Mouse (Mus musculus): ENCODE data around the gene Limk2. TPM values are rescaled to one million over a fixed set of nuclear protein-coding genes. Genes with fewer than 3 reads are reported as not detected.
A peak's percentile ranks its signal among the peaks of the same experiment; 100 is the strongest.

Gene Limk2
- polyA plus RNA-seq, 1 experiment from 2014 or later = 134 TPM

GRCm38 (mm10) chr11:3386941-3387368, 22.0 kb downstream of the Limk2 start:
- WGBS = 27% methylated on average over 4 of the region's 4 CpGs

GRCm38 (mm10) chr11:3382602-3383594, 26.1 kb downstream of the Limk2 start:
- Histone ChIP-seq H3K36me3 (0 out of 2 replicates have a peak, but pooled peaks cover 5% of the 10 kb centered on the region), H3K27me3 (no peaks in the 10 kb centered on the region), H3K9me3 (no peaks in the 10 kb centered on the region), H3K4me3 (replicated peaks) (no peak overlapping the region), H3K27ac (no peak overlapping the region), H3K4me1 (replicated peaks) (no peaks in the 10 kb centered on the region), H3K9ac (replicated peaks) (no peak overlapping the region), H3K4me2 (replicated peaks) (no peak overlapping the region)
- ATAC-seq = no peak
- 79% methylated on average over 5 of the region's 5 CpGs for WGBS

More at GRCm38 (mm10) chr11:3386941-3387368, 22.0 kb downstream of the Limk2 start:
- Histone ChIP-seq H3K9ac (replicated peaks) (no peak overlapping the region), H3K4me1 (replicated peaks) (no peaks in the 10 kb centered on the region), H3K27ac (no peak overlapping the region), H3K36me3 (peaks cover 10% of the 10 kb centered on the region; the same call in 1 of the 2 replicates), H3K4me2 (replicated peaks) (no peak overlapping the region), H3K9me3 (no peaks in the 10 kb centered on the region), H3K4me3 (replicated peaks) (no peak overlapping the region), H3K27me3 (no peaks in the 10 kb centered on the region)
- ATAC-seq = peak; percentile 83

GRCm38 (mm10) chr11:3381148-3381814, 27.7 kb downstream of the Limk2 start:
- no peaks in the 10 kb centered on the region for H3K27me3 ChIP-seq
- H3K9ac ChIP-seq (replicated peaks) = no peak overlapping the region
- no peaks in the 10 kb centered on the region for H3K4me1 ChIP-seq (replicated peaks)
- H3K36me3 ChIP-seq = 0 out of 2 replicates have a peak, but pooled peaks cover 5% of the 10 kb centered on the region
- H3K27ac ChIP-seq = no peak overlapping the region
- H3K4me2 ChIP-seq (replicated peaks) = no peak overlapping the region
- WGBS = 97% methylated on average over 6 of the region's 6 CpGs
- no peaks in the 10 kb centered on the region for H3K9me3 ChIP-seq
- no peak for ATAC-seq
- no peak overlapping the region for H3K4me3 ChIP-seq (replicated peaks)

GRCm38 (mm10) chr11:3379427-3379826, 29.6 kb downstream of the Limk2 start:
- no peak for ATAC-seq
- WGBS = 89% methylated on average over 4 of the region's 4 CpGs

GRCm38 (mm10) chr11:3374741-3375140, 34.2 kb downstream of the Limk2 start:
- H3K27ac ChIP-seq = peak overlapping the region; percentile 54
- no peaks in the 10 kb centered on the region for H3K36me3 ChIP-seq
- H3K27me3 ChIP-seq = no peaks in the 10 kb centered on the region
- 72% methylated on average over 12 of the region's 12 CpGs for WGBS
- 0 out of 2 replicates have a peak overlapping the region, but pooled peaks have one; percentile 39 for H3K9ac ChIP-seq (replicated peaks)
- peaks cover 39% of the 10 kb centered on the region for H3K4me1 ChIP-seq (replicated peaks)
- H3K9me3 ChIP-seq = no peaks in the 10 kb centered on the region
- no peak for ATAC-seq
- H3K4me2 ChIP-seq (replicated peaks) = peak overlapping the region; percentile 34; the same call in 1 of the 2 replicates
- H3K4me3 ChIP-seq (replicated peaks) = no peak overlapping the region

More at GRCm38 (mm10) chr11:3379427-3379826, 29.6 kb downstream of the Limk2 start:
- H3K9ac ChIP-seq (replicated peaks) = no peak overlapping the region
- no peak overlapping the region for H3K27ac ChIP-seq
- no peaks in the 10 kb centered on the region for H3K9me3 ChIP-seq
- peaks cover 8% of the 10 kb centered on the region for H3K4me1 ChIP-seq (replicated peaks)
- H3K27me3 ChIP-seq = no peaks in the 10 kb centered on the region
- 0 out of 2 replicates have a peak, but pooled peaks cover 5% of the 10 kb centered on the region for H3K36me3 ChIP-seq
- no peak overlapping the region for H3K4me2 ChIP-seq (replicated peaks)
- no peak overlapping the region for H3K4me3 ChIP-seq (replicated peaks)

GRCm38 (mm10) chr11:3374293-3374645, 34.7 kb downstream of the Limk2 start:
- Histone ChIP-seq H3K4me3 (replicated peaks) (no peak overlapping the region), H3K9ac (replicated peaks) (peak overlapping the region; percentile 39; the same call in 1 of the 2 replicates), H3K9me3 (no peaks in the 10 kb centered on the region), H3K4me2 (replicated peaks) (peak overlapping the region; percentile 34), H3K36me3 (no peaks in the 10 kb centered on the region), H3K27ac (peak overlapping the region; percentile 54), H3K4me1 (replicated peaks) (peaks cover 44% of the 10 kb centered on the region), H3K27me3 (no peaks in the 10 kb centered on the region)
- 6% methylated on average over 7 of the region's 7 CpGs for WGBS
- no peak for ATAC-seq

- Histone ChIP-seq H3K4me2 (replicated peaks) (peak overlapping the region; percentile 34; the same call in 1 of the 2 replicates), H3K4me3 (replicated peaks) (no peak overlapping the region), H3K9ac (replicated peaks) (peak overlapping the region; percentile 39; the same call in 1 of the 2 replicates), H3K9me3 (no peaks in the 10 kb centered on the region), H3K4me1 (replicated peaks) (peaks cover 49% of the 10 kb centered on the region), H3K27me3 (no peaks in the 10 kb centered on the region), H3K27ac (peak overlapping the region; percentile 54), H3K36me3 (no peaks in the 10 kb centered on the region)
- no peak for ATAC-seq
- 21% methylated on average over 7 of the region's 7 CpGs for WGBS
These were observed 35.2 kb downstream of the Limk2 start for GRCm38 (mm10) chr11:3373591-3374292.

- Histone ChIP-seq H3K36me3 (no peaks in the 10 kb centered on the region), H3K9me3 (no peaks in the 10 kb centered on the region), H3K4me2 (replicated peaks) (peak overlapping the region; percentile 63), H3K27ac (peak overlapping the region; percentile 92), H3K9ac (replicated peaks) (peak overlapping the region; percentile 84), H3K4me1 (replicated peaks) (peaks cover 64% of the 10 kb centered on the region), H3K27me3 (no peaks in the 10 kb centered on the region), H3K4me3 (replicated peaks) (peak overlapping the region; percentile 58)
- WGBS = 24% methylated on average over 7 of the region's 7 CpGs
- peak; percentile 7; the same call in 1 of the 2 replicates for ATAC-seq
These were observed 37.2 kb downstream of the Limk2 start for GRCm38 (mm10) chr11:3371599-3372295.

GRCm38 (mm10) chr11:3370928-3371598, 37.9 kb downstream of the Limk2 start:
- Histone ChIP-seq H3K36me3 (no peaks in the 10 kb centered on the region), H3K4me3 (replicated peaks) (peak overlapping the region; percentile 58), H3K27me3 (no peaks in the 10 kb centered on the region), H3K9ac (replicated peaks) (peak overlapping the region; percentile 84), H3K9me3 (no peaks in the 10 kb centered on the region), H3K4me2 (replicated peaks) (peak overlapping the region; percentile 63), H3K27ac (peak overlapping the region; percentile 92), H3K4me1 (replicated peaks) (peaks cover 64% of the 10 kb centered on the region)
- ATAC-seq = peak; percentile 98
- WGBS = under 1% methylated on average over 27 of the region's 27 CpGs

- ATAC-seq = no peak
- H3K4me1 ChIP-seq (replicated peaks) = peaks cover 64% of the 10 kb centered on the region
- no peaks in the 10 kb centered on the region for H3K36me3 ChIP-seq
- H3K9ac ChIP-seq (replicated peaks) = peak overlapping the region; percentile 84
- H3K4me2 ChIP-seq (replicated peaks) = peak overlapping the region; percentile 63
- no peaks in the 10 kb centered on the region for H3K27me3 ChIP-seq
- peak overlapping the region; percentile 58 for H3K4me3 ChIP-seq (replicated peaks)
- 64% methylated on average over 2 of the region's 2 CpGs for WGBS
- H3K27ac ChIP-seq = no peak overlapping the region
- no peaks in the 10 kb centered on the region for H3K9me3 ChIP-seq
These were observed 38.8 kb downstream of the Limk2 start for GRCm38 (mm10) chr11:3370162-3370561.
